Mouse (Mus musculus) heart, embryonic 10.5 days (tissue): ENCODE results near the gene Limk1. TPM values are rescaled to one million over a fixed set of nuclear protein-coding genes. Genes with fewer than 3 reads are reported as not detected.
A peak's percentile ranks its signal among the peaks of the same experiment; 100 is the strongest.

ENCODE experiments used
- DNase-seq: peaks from one replicate; pipeline ENCODE4 v3.0.0-alpha.2; 2017; ENCODE audit warnings: low spot score
- H3K27ac ChIP-seq: fragments of 300-500 bp; sonication (generic); 2 replicates; pipeline ENCODE4 v1.5.1; 2016; ENCODE audit warnings: mild to moderate bottlenecking
- H3K27me3 ChIP-seq: fragments of 300-500 bp; sonication (generic); 2 replicates; pipeline ENCODE4 v1.6.1; 2016; ENCODE audit warnings: mild to moderate bottlenecking; ENCODE audit not compliant: poor library complexity, insufficient read depth, severe bottlenecking
- H3K36me3 ChIP-seq: fragments of 300-500 bp; sonication (generic); 2 replicates; pipeline ENCODE4 v1.6.1; 2016; ENCODE audit warnings: mild to moderate bottlenecking, moderate library complexity
- H3K4me1 ChIP-seq: fragments of 300-500 bp; sonication (generic); 2 replicates; pipeline ENCODE4 v1.6.1; 2016; ENCODE audit warnings: mild to moderate bottlenecking
- H3K4me3 ChIP-seq: fragments of 300-500 bp; sonication (generic); 2 replicates; pipeline ENCODE4 v1.5.1; 2016; ENCODE audit warnings: mild to moderate bottlenecking, moderate library complexity
- H3K9me3 ChIP-seq: fragments of 300-500 bp; sonication (generic); 2 replicates; pipeline ENCODE4 v1.6.1; 2016; ENCODE audit warnings: mild to moderate bottlenecking, moderate library complexity
- WGBS: fragments of 180-500 bp; shearing (Covaris S2); methylation state at CpG from one replicate; pipeline ENCODE4 v1.1.7; 2016; 5-methylcytosine and 5-hydroxymethylcytosine counted together
- polyA plus RNA-seq: library from polyadenylated mRNA; unstranded; fragments of >200 nt; fragmentation: Nextera tagmentation; extraction: Ambion mirVana; gene quantifications from 2 replicates; pipeline ENCODE4 v1.2.1, GENCODE M21; 2016

The Limk1 gene
- polyA plus RNA-seq, 1 experiment from 2014 or later = 4.7 TPM

DNA sequence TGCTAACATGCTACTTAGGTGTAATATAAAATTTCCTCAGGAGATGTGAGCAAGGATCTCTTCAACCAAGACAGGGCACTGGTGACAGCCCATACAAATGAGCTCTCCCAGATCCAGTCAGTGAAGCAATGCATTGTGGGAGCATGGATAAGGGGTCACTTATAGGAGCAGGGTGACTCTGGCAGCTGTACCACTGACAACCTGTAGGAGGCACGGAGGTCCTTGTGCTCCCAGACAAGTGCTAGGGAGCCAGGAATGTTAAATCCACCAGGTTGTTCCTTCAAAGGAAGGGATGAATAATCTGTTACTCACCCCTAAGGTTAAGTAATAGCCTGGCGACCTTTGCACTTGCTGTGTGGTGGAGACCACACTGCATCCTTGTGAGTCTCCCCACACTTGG is 6.7 kb upstream of the Limk1 start:
- WGBS = 14% methylated on average over 2 of the region's 2 CpGs
- DNase-seq = no peak
- H3K27me3 ChIP-seq = no peaks in the 10 kb centered on the region
- H3K9me3 ChIP-seq = no peaks in the 10 kb centered on the region
- 0 out of 2 replicates have a peak overlapping the region, but pooled peaks have one; percentile 12 for H3K27ac ChIP-seq
- peaks cover 11% of the 10 kb centered on the region; the same call in 1 of the 2 replicates for H3K4me1 ChIP-seq
- no peaks in the 10 kb centered on the region for H3K36me3 ChIP-seq
- H3K4me3 ChIP-seq = no peak overlapping the region

GRCm38 (mm10) chr5:134692704-134693103 is 4.3 kb upstream of the Limk1 start:
- DNase-seq = no peak
- no peak overlapping the region for H3K27ac ChIP-seq
- no peak overlapping the region for H3K4me3 ChIP-seq
- WGBS = 96% methylated on average over 1 of the region's 1 CpGs
- no peaks in the 10 kb centered on the region for H3K9me3 ChIP-seq
- no peaks in the 10 kb centered on the region for H3K27me3 ChIP-seq
- H3K4me1 ChIP-seq = peaks cover 28% of the 10 kb centered on the region
- H3K36me3 ChIP-seq = no peaks in the 10 kb centered on the region

DNA sequence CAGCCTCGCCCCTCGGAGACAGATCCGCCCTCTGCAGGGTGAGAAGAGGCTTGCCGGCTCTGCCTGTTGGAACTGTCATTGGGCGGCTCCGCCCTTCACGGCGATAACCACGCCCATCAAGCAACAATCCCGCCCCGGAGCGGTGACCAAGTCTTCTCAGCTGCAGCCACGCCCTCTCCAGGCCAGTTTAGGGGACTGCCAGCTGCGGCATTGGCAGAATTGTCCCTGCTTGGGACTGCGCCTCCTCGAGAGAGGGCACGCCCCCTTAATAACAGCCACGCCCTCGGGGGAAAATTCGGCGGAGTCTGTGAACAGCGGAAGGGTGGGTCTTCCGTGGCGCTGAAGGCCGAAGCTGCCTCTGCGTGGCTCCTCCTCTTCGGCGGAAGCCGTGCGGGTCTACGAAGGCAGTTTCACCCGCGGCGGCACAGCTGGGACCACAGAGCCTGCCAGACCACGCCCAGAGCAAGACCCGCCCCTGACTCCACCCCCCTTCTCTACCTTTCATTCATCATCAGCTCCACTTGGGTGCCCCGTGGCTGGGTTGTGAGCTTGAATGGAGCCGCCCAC is 403 bp upstream of the Limk1 start:
- peak overlapping the region; percentile 89 for H3K27ac ChIP-seq
- peak overlapping the region; percentile 82 for H3K4me3 ChIP-seq
- peaks cover 5% of the 10 kb centered on the region; the same call in 1 of the 2 replicates for H3K27me3 ChIP-seq
- peaks cover 17% of the 10 kb centered on the region for H3K36me3 ChIP-seq
- H3K9me3 ChIP-seq = no peaks in the 10 kb centered on the region
- under 1% methylated on average over 38 of the region's 38 CpGs for WGBS
- peaks cover 21% of the 10 kb centered on the region for H3K4me1 ChIP-seq
- peak; percentile 100 for DNase-seq

- Histone ChIP-seq H3K36me3 (peaks cover 27% of the 10 kb centered on the region), H3K27ac (no peak overlapping the region), H3K9me3 (no peaks in the 10 kb centered on the region), H3K4me3 (peak overlapping the region; percentile 82; the same call in 1 of the 2 replicates), H3K4me1 (peaks cover 21% of the 10 kb centered on the region), H3K27me3 (peaks cover 5% of the 10 kb centered on the region; the same call in 1 of the 2 replicates)
- DNase-seq = no peak
- 79% methylated on average over 1 of the region's 1 CpGs for WGBS
Observed at GRCm38 (mm10) chr5:134687187-134687586, 1.2 kb downstream of the Limk1 start.

DNA sequence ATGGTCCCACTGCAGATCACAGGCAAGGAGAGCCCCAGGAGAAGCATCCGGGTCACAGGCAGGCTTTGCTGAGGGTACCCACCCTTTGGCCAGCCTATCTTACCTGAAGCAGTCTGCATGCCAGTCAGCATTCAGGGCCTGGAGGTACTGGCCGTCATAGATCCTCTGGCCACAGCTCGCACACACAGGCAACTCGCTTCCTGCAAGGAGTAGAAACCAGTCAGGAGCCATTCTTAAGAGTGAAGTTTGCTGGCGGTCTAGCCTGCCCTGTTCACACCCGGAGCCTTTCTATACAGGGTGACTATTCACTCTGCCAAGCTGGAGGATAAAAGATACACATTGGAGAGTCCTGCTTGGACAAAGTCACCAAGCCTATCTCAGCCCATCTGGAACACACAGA is 1.9 kb downstream of the Limk1 start:
- no peak for DNase-seq
- Histone ChIP-seq H3K4me3 (no peak overlapping the region), H3K27me3 (peaks cover 5% of the 10 kb centered on the region; the same call in 1 of the 2 replicates), H3K4me1 (peaks cover 21% of the 10 kb centered on the region), H3K27ac (no peak overlapping the region; the same call in 1 of the 2 replicates), H3K36me3 (peaks cover 27% of the 10 kb centered on the region), H3K9me3 (no peaks in the 10 kb centered on the region)
- 85% methylated on average over 6 of the region's 6 CpGs for WGBS

GRCm38 (mm10) chr5:134684398-134684797 is 4.0 kb downstream of the Limk1 start:
- WGBS = 82% methylated on average over 2 of the region's 2 CpGs
- H3K27me3 ChIP-seq = peaks cover 5% of the 10 kb centered on the region; the same call in 1 of the 2 replicates
- peaks cover 39% of the 10 kb centered on the region for H3K4me1 ChIP-seq
- H3K4me3 ChIP-seq = no peak overlapping the region
- no peaks in the 10 kb centered on the region for H3K9me3 ChIP-seq
- H3K27ac ChIP-seq = no peak overlapping the region
- no peak for DNase-seq
- H3K36me3 ChIP-seq = peaks cover 27% of the 10 kb centered on the region

- Histone ChIP-seq H3K4me1 (peaks cover 40% of the 10 kb centered on the region), H3K9me3 (no peaks in the 10 kb centered on the region), H3K27me3 (peaks cover 5% of the 10 kb centered on the region; the same call in 1 of the 2 replicates), H3K4me3 (no peak overlapping the region), H3K27ac (no peak overlapping the region), H3K36me3 (peaks cover 27% of the 10 kb centered on the region)
- DNase-seq = no peak
- WGBS = 75% methylated on average over 2 of the region's 2 CpGs
Observed at GRCm38 (mm10) chr5:134683813-134684212, 4.6 kb downstream of the Limk1 start.

DNA sequence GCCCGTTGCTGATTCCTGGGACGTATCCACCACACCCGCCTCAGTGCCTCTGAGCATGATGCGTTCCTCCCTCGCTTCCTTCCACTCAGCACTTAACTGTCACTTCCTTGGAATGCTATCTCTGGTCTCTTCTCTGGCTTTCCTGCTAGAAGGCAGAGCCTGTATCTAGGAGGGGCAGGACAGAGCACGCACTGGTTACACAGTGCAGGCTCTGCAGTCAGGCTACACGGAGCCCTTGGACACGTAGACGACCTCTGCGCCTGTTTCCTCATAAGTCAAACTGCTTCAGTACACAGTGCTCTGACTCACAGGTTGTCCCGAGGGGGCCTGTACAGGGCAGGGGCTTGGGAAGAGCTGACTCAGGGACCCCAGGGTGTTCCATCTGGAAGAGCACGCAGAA is 8.2 kb downstream of the Limk1 start:
- WGBS = 25% methylated on average over 12 of the region's 12 CpGs
- peak overlapping the region; percentile 54 for H3K27ac ChIP-seq
- 0 out of 2 replicates have a peak overlapping the region, but pooled peaks have one; percentile 12 for H3K4me3 ChIP-seq
- no peaks in the 10 kb centered on the region for H3K9me3 ChIP-seq
- peaks cover 61% of the 10 kb centered on the region for H3K4me1 ChIP-seq
- H3K27me3 ChIP-seq = 0 out of 2 replicates have a peak, but pooled peaks cover 4% of the 10 kb centered on the region
- peaks cover 20% of the 10 kb centered on the region for H3K36me3 ChIP-seq
- no peak for DNase-seq

GRCm38 (mm10) chr5:134678827-134679546 is 9.4 kb downstream of the Limk1 start:
- no peak for DNase-seq
- WGBS = 48% methylated on average over 8 of the region's 8 CpGs
- H3K9me3 ChIP-seq = no peaks in the 10 kb centered on the region
- peaks cover 12% of the 10 kb centered on the region for H3K36me3 ChIP-seq
- H3K4me3 ChIP-seq = no peak overlapping the region
- 0 out of 2 replicates have a peak, but pooled peaks cover 4% of the 10 kb centered on the region for H3K27me3 ChIP-seq
- H3K4me1 ChIP-seq = peaks cover 67% of the 10 kb centered on the region
- H3K27ac ChIP-seq = peak overlapping the region; percentile 92

DNA sequence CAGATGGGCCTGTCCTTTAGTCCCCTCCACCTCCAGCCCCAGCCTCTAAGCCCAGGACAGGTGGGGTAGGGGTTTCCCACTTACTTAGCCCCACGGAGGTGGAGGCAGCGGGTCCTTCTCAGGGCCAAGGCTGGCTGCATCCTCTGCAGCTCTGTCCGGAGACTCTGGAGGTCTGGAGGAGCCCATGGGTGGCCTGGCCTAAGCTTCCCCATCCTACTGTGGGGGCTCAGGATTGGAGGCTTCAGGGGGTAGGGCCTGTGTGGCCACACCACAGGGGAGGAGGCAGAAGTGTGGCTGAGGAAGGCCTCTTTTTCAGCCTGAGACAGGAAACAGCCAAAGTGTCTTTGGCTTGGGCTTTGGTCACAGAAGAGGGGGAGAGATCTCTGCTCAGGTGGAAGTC is 10.4 kb downstream of the Limk1 start:
- 77% methylated on average over 3 of the region's 3 CpGs for WGBS
- Histone ChIP-seq H3K4me1 (peaks cover 67% of the 10 kb centered on the region), H3K27me3 (0 out of 2 replicates have a peak, but pooled peaks cover 4% of the 10 kb centered on the region), H3K36me3 (peaks cover 8% of the 10 kb centered on the region; the same call in 1 of the 2 replicates), H3K4me3 (no peak overlapping the region; the same call in 1 of the 2 replicates), H3K9me3 (no peaks in the 10 kb centered on the region), H3K27ac (peak overlapping the region; percentile 92)
- no peak for DNase-seq

- H3K9me3 ChIP-seq = no peaks in the 10 kb centered on the region
- WGBS = 86% methylated on average over 5 of the region's 5 CpGs
- peak overlapping the region; percentile 92 for H3K27ac ChIP-seq
- no peak for DNase-seq
- H3K4me3 ChIP-seq = no peak overlapping the region
- H3K27me3 ChIP-seq = 0 out of 2 replicates have a peak, but pooled peaks cover 4% of the 10 kb centered on the region
- H3K36me3 ChIP-seq = peaks cover 9% of the 10 kb centered on the region
- peaks cover 67% of the 10 kb centered on the region for H3K4me1 ChIP-seq
Observed at GRCm38 (mm10) chr5:134677491-134677890, 10.9 kb downstream of the Limk1 start.

- H3K27me3 ChIP-seq = 0 out of 2 replicates have a peak, but pooled peaks cover 4% of the 10 kb centered on the region
- DNase-seq = peak; percentile 93
- H3K9me3 ChIP-seq = no peaks in the 10 kb centered on the region
- H3K4me3 ChIP-seq = peak overlapping the region; percentile 58
- H3K27ac ChIP-seq = peak overlapping the region; percentile 92
- H3K4me1 ChIP-seq = peaks cover 64% of the 10 kb centered on the region
- 3% methylated on average over 14 of the region's 14 CpGs for WGBS
- peaks cover 16% of the 10 kb centered on the region for H3K36me3 ChIP-seq
Observed at GRCm38 (mm10) chr5:134675956-134676759, 12.2 kb downstream of the Limk1 start.
